Mouse (Mus musculus): ENCODE measurements around the gene St3gal3.
A peak's percentile ranks its signal among the peaks of the same experiment; 100 is the strongest.

The St3gal3 gene

GRCm38 (mm10) chr4:118134485-118135365 is at the start of gene St3gal3:
TSS of gene St3gal3 (minus strand) at chr4:118134914.
- peak; percentile 99 for DNase-seq (ENCODE audit: low read depth)

- peak; percentile 42 for DNase-seq (ENCODE audit: low read depth)
Observed at GRCm38 (mm10) chr4:118180301-118181080, 45.8 kb upstream of the St3gal3 start.

- peak; percentile 99 for DNase-seq (ENCODE audit: low read depth)
Observed at GRCm38 (mm10) chr4:118179467-118180300, 45.0 kb upstream of the St3gal3 start, which contains the start of gene Kdm4a. TSS of gene Kdm4a (minus strand) at chr4:118180043.

- DNase-seq (ENCODE audit: low read depth): no peak
Observed at GRCm38 (mm10) chr4:118178952-118179466, 44.3 kb upstream of the St3gal3 start.

- no peak for DNase-seq (ENCODE audit: low read depth)
Observed at GRCm38 (mm10) chr4:118172461-118172860, 37.7 kb upstream of the St3gal3 start.

GRCm38 (mm10) chr4:118171006-118171405 is 36.3 kb upstream of the St3gal3 start:
- DNase-seq (ENCODE audit: low read depth): peak; percentile 40

- DNase-seq (ENCODE audit: low read depth): no peak
Observed at GRCm38 (mm10) chr4:118162123-118162522, 27.4 kb upstream of the St3gal3 start.

- no peak for DNase-seq (ENCODE audit: low read depth)
Observed at GRCm38 (mm10) chr4:118157666-118158065, 23.0 kb upstream of the St3gal3 start.

- DNase-seq (ENCODE audit: low read depth): no peak
Observed at GRCm38 (mm10) chr4:118156559-118156958, 21.8 kb upstream of the St3gal3 start.

GRCm38 (mm10) chr4:118154889-118155288 is 20.2 kb upstream of the St3gal3 start:
- no peak for DNase-seq (ENCODE audit: low read depth)

- no peak for DNase-seq (ENCODE audit: low read depth)
Observed at GRCm38 (mm10) chr4:118152020-118152785, 17.5 kb upstream of the St3gal3 start.

GRCm38 (mm10) chr4:118150804-118151203 is 16.1 kb upstream of the St3gal3 start:
- DNase-seq (ENCODE audit: low read depth): no peak

- DNase-seq (ENCODE audit: low read depth): no peak
Observed at GRCm38 (mm10) chr4:118149956-118150680, 15.4 kb upstream of the St3gal3 start.

GRCm38 (mm10) chr4:118149055-118149576 is 14.4 kb upstream of the St3gal3 start:
- no peak for DNase-seq (ENCODE audit: low read depth)

GRCm38 (mm10) chr4:118148317-118148687 is 13.6 kb upstream of the St3gal3 start:
- no peak for DNase-seq (ENCODE audit: low read depth)

GRCm38 (mm10) chr4:118147547-118148316 is 13.0 kb upstream of the St3gal3 start:
- DNase-seq (ENCODE audit: low read depth): no peak

- no peak for DNase-seq (ENCODE audit: low read depth)
Observed at GRCm38 (mm10) chr4:118147090-118147489, 12.4 kb upstream of the St3gal3 start.

- DNase-seq (ENCODE audit: low read depth): no peak
Observed at GRCm38 (mm10) chr4:118144324-118144723, 9.6 kb upstream of the St3gal3 start.

- DNase-seq (ENCODE audit: low read depth): no peak
Observed at GRCm38 (mm10) chr4:118143679-118144078, 9.0 kb upstream of the St3gal3 start.

Measured in NIH3T3 (cell line).